Mouse (Mus musculus) neural tube, embryonic 12.5 days (tissue): Measurements from ENCODE around the gene Adgrf1. TPM values are rescaled to one million over a fixed set of nuclear protein-coding genes. Genes with fewer than 3 reads are reported as not detected.

Experiments used
- ATAC-seq: fragments of 200-750 bp; cut with Nextera tagmentation; 2 replicates; pipeline ENCODE4 v1.8.0; 2017; ENCODE audit warnings: low read depth, mild to moderate bottlenecking, moderate TSS enrichment, moderate library complexity; ENCODE audit not compliant: low FRiP score
- H3K27ac ChIP-seq: fragments of 300-500 bp; sonication (generic); 2 replicates; pipeline ENCODE4 v1.5.1; 2016
- H3K27me3 ChIP-seq: fragments of 300-500 bp; sonication (generic); replicated peaks from 2 replicates; pipeline ENCODE4 v1.6.1; 2016; ENCODE audit warnings: mild to moderate bottlenecking
- H3K36me3 ChIP-seq: fragments of 300-500 bp; sonication (generic); 2 replicates; pipeline ENCODE4 v1.6.1; 2016; ENCODE audit warnings: mild to moderate bottlenecking
- H3K4me1 ChIP-seq: fragments of 300-500 bp; sonication (generic); 2 replicates; pipeline ENCODE4 v1.6.1; 2016
- H3K4me2 ChIP-seq: fragments of 300-500 bp; sonication (generic); replicated peaks from 2 replicates; pipeline ENCODE4 v1.6.1; 2016; ENCODE audit warnings: mild to moderate bottlenecking
- H3K4me3 ChIP-seq: fragments of 300-500 bp; sonication (generic); 2 replicates; pipeline ENCODE4 v1.5.1; 2016
- H3K9ac ChIP-seq: fragments of 300-500 bp; sonication (generic); 2 replicates; pipeline ENCODE4 v1.6.1; 2016; ENCODE audit warnings: mild to moderate bottlenecking
- H3K9me3 ChIP-seq: fragments of 300-500 bp; sonication (generic); 2 replicates; pipeline ENCODE4 v1.6.1; 2016; ENCODE audit warnings: mild to moderate bottlenecking
- WGBS: fragments of 180-500 bp; shearing (Covaris S2); methylation state at CpG from one replicate; pipeline ENCODE4 v1.1.7; 2016; 5-methylcytosine and 5-hydroxymethylcytosine counted together
- polyA plus RNA-seq: library from polyadenylated mRNA; unstranded; fragments of >200 nt; fragmentation: Nextera tagmentation; extraction: Ambion mirVana; gene quantifications from 2 replicates; pipeline ENCODE4 v1.2.1, GENCODE M21; 2016

Adgrf1 gene
- polyA plus RNA-seq, 1 experiment from 2014 or later = not detected

DNA sequence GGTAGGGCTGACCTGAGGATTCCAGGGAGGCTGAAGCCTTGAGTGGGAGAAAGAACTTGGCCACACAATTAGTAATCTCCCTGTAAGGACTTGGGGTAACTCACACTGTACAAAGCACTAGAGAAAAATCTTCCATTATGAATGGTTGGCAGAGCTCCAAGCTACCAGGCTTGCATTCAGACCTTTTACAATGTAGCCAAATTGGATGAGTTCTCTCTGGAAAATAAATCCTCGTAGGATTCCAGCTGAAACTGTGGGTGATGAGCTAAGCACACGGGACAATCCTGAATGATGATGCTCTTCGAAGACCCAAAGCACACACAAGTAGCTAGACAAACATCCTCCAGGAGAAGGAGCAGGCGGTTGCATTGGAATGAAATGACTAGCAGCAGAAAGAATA is 7.1 kb downstream of the Adgrf1 start:
- no peak overlapping the region for H3K9ac ChIP-seq
- H3K4me1 ChIP-seq = no peaks in the 10 kb centered on the region
- H3K4me2 ChIP-seq = no peak overlapping the region
- H3K9me3 ChIP-seq = no peaks in the 10 kb centered on the region
- 65% methylated on average over 4 of the region's 4 CpGs for WGBS
- no peak for ATAC-seq
- no peak overlapping the region for H3K4me3 ChIP-seq
- H3K36me3 ChIP-seq = no peaks in the 10 kb centered on the region
- no peak overlapping the region for H3K27ac ChIP-seq
- H3K27me3 ChIP-seq = no peaks in the 10 kb centered on the region

GRCm38 (mm10) chr17:43279671-43280070 is 9.5 kb downstream of the Adgrf1 start:
- no peak overlapping the region for H3K9ac ChIP-seq
- H3K27me3 ChIP-seq = no peaks in the 10 kb centered on the region
- no peaks in the 10 kb centered on the region for H3K9me3 ChIP-seq
- no peak overlapping the region for H3K4me3 ChIP-seq
- H3K4me2 ChIP-seq = no peak overlapping the region
- H3K36me3 ChIP-seq = no peaks in the 10 kb centered on the region
- WGBS = 88% methylated on average over 7 of the region's 7 CpGs
- no peaks in the 10 kb centered on the region for H3K4me1 ChIP-seq
- no peak overlapping the region for H3K27ac ChIP-seq
- no peak for ATAC-seq

GRCm38 (mm10) chr17:43282353-43282752 is 12.2 kb downstream of the Adgrf1 start:
- H3K4me3 ChIP-seq = no peak overlapping the region
- WGBS = 89% methylated on average over 4 of the region's 4 CpGs
- H3K27me3 ChIP-seq = no peaks in the 10 kb centered on the region
- no peak for ATAC-seq
- no peaks in the 10 kb centered on the region for H3K4me1 ChIP-seq
- H3K27ac ChIP-seq = no peak overlapping the region
- H3K9me3 ChIP-seq = no peaks in the 10 kb centered on the region
- H3K4me2 ChIP-seq = no peak overlapping the region
- H3K36me3 ChIP-seq = no peaks in the 10 kb centered on the region
- H3K9ac ChIP-seq = no peak overlapping the region

DNA sequence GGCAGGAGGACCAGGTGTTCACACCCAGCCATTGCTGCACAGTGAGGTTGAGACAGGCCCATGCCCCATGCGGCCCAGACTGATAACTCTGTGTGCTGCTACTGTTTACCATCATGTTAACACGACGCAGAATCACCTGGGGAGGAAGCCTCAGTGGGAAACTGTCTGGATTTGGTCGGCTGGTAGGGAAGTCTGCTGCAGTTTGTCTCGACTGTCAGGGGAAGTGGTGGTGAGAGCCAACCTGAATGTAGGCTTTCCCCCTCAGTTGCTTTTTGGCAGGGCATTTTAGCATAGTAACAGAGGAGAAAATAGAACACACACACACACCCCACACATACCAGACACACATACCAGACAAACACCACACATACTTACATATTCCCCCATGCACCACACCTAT is 12.7 kb downstream of the Adgrf1 start:
- Histone ChIP-seq H3K27ac (no peak overlapping the region), H3K4me3 (no peak overlapping the region), H3K9ac (no peak overlapping the region), H3K9me3 (no peaks in the 10 kb centered on the region), H3K4me1 (no peaks in the 10 kb centered on the region), H3K36me3 (no peaks in the 10 kb centered on the region), H3K4me2 (no peak overlapping the region), H3K27me3 (no peaks in the 10 kb centered on the region)
- ATAC-seq = no peak
- 71% methylated on average over 5 of the region's 5 CpGs for WGBS

- Histone ChIP-seq H3K27me3 (no peaks in the 10 kb centered on the region), H3K36me3 (no peaks in the 10 kb centered on the region), H3K4me2 (no peak overlapping the region), H3K4me3 (no peak overlapping the region), H3K9me3 (no peaks in the 10 kb centered on the region), H3K4me1 (no peaks in the 10 kb centered on the region), H3K27ac (no peak overlapping the region), H3K9ac (no peak overlapping the region)
- WGBS = 95% methylated on average over 7 of the region's 7 CpGs
- ATAC-seq = no peak
These were observed 29.4 kb downstream of the Adgrf1 start for GRCm38 (mm10) chr17:43299515-43299914.

GRCm38 (mm10) chr17:43325986-43326671 is 56.0 kb downstream of the Adgrf1 start:
- Histone ChIP-seq H3K27ac (no peak overlapping the region), H3K4me2 (peak overlapping the region; percentile 68), H3K27me3 (no peaks in the 10 kb centered on the region), H3K4me3 (no peak overlapping the region), H3K36me3 (no peaks in the 10 kb centered on the region), H3K9ac (0 out of 2 replicates have a peak overlapping the region, but pooled peaks have one; percentile 47), H3K9me3 (peaks cover 2% of the 10 kb centered on the region; the same call in 1 of the 2 replicates), H3K4me1 (no peaks in the 10 kb centered on the region)
- ATAC-seq = peak; percentile 51; the same call in 1 of the 2 replicates
- 37% methylated on average over 7 of the region's 7 CpGs for WGBS

DNA sequence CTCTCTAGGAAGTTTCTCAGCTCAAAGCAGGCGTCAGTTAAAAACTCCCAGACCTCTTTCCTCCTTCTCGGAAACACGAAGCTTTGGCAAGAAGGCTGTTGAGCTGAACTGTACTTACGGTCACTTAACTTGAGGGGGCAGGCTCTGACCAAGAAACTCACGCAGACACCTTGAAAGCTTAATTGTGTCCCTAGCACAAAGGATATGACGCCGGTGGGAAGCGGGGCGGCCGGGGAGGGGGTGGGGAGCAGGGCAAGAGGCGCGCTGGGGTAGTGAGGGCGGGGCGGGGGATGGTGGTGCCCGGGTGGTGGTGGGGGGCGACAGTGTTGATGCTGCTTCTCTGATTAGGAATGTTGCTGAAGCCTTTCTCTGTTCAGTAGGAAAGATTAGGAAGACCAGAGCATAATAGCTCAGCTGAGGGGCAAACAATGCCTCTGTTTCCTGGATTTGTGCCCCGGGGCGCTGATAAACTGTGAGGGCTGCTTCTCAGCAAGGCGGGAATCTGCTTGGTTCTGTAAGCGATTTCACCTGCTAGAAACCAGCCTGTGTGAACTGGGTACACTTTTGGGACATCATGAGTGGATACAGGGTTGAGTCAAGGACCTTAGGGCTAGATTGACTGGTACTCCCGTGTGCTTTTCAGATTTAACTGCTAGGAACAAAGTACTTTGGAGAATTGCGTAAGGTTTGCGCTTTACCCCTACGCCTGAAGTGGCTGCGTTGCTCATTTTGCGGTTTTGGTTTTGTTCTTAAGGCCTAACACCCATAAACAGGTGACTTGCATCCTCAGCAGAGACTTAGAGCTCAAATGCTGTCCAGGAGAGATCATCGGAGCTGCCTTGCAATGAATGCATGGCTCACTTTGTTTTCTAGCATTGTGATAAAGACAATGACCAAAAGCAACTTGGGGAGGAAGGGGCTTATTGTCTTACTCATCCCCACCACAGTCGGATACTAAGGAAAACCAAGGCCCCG is 56.9 kb downstream of the Adgrf1 start:
- WGBS = 14% methylated on average over 29 of the region's 29 CpGs
- H3K9me3 ChIP-seq = peaks cover 2% of the 10 kb centered on the region; the same call in 1 of the 2 replicates
- H3K4me1 ChIP-seq = no peaks in the 10 kb centered on the region
- no peaks in the 10 kb centered on the region for H3K27me3 ChIP-seq
- peak overlapping the region; percentile 68 for H3K4me2 ChIP-seq
- H3K36me3 ChIP-seq = no peaks in the 10 kb centered on the region
- H3K4me3 ChIP-seq = peak overlapping the region; percentile 27; the same call in 1 of the 2 replicates
- peak overlapping the region; percentile 47; the same call in 1 of the 2 replicates for H3K9ac ChIP-seq
- peak; percentile 95 for ATAC-seq
- H3K27ac ChIP-seq = no peak overlapping the region

GRCm38 (mm10) chr17:43327810-43328209 is 57.7 kb downstream of the Adgrf1 start:
- no peak overlapping the region for H3K4me3 ChIP-seq
- ATAC-seq = no peak
- H3K4me2 ChIP-seq = no peak overlapping the region
- 80% methylated on average over 6 of the region's 6 CpGs for WGBS
- H3K9me3 ChIP-seq = peaks cover 2% of the 10 kb centered on the region; the same call in 1 of the 2 replicates
- H3K9ac ChIP-seq = no peak overlapping the region
- no peaks in the 10 kb centered on the region for H3K4me1 ChIP-seq
- no peak overlapping the region for H3K27ac ChIP-seq
- H3K36me3 ChIP-seq = no peaks in the 10 kb centered on the region
- H3K27me3 ChIP-seq = no peaks in the 10 kb centered on the region

DNA sequence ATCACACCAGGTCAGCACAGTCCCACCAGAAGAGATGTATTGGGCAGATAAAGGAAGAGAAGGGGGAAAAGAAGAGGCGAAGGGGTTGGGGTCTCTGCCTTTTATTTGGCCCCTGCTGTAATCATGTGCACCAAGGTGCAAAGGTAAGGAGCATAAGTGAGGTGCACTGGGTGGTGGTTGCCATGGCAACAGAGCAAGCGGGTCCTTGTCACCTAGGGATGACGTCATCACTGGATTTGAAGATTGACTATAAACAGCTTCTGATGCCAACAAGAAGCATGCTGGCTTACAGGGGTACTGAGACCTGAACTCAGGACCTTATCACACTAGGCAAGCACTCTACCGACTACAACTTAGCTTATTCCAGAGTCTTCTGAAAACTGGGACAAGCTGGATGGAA is 59.1 kb downstream of the Adgrf1 start:
- H3K9ac ChIP-seq = no peak overlapping the region
- 86% methylated on average over 4 of the region's 4 CpGs for WGBS
- no peak for ATAC-seq

GRCm38 (mm10) chr17:43329761-43330183 is 59.6 kb downstream of the Adgrf1 start:
- no peak for ATAC-seq
- Histone ChIP-seq H3K9me3 (no peaks in the 10 kb centered on the region), H3K36me3 (no peaks in the 10 kb centered on the region), H3K27ac (no peak overlapping the region), H3K4me1 (no peaks in the 10 kb centered on the region), H3K9ac (no peak overlapping the region), H3K4me2 (no peak overlapping the region), H3K4me3 (no peak overlapping the region), H3K27me3 (no peaks in the 10 kb centered on the region)
- WGBS = 89% methylated on average over 7 of the region's 7 CpGs

More for the DNA sequence above, 59.1 kb downstream of the Adgrf1 start:
- Histone ChIP-seq H3K4me3 (no peak overlapping the region), H3K9me3 (no peaks in the 10 kb centered on the region), H3K27me3 (no peaks in the 10 kb centered on the region), H3K27ac (no peak overlapping the region), H3K36me3 (no peaks in the 10 kb centered on the region), H3K4me2 (no peak overlapping the region), H3K4me1 (no peaks in the 10 kb centered on the region)

DNA sequence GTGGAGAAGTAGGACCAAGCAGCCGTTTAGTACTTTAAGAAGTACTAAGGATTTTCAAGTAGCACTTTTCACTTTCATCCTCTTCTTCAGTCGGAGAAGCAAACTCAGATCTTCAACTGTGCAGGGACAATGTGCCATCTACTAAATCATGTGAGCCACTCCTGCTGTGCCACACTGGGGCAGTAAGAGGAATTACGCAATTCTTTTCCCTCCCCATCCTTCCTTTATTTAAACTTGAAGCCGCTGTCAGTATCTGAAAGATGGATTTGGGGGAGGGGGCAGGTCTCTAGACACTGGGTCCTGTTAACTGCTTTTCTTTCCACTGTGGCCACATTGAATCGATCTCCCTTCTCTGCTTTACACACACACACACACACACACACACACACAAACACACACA is 62.6 kb downstream of the Adgrf1 start:
- Histone ChIP-seq H3K4me1 (no peaks in the 10 kb centered on the region), H3K36me3 (no peaks in the 10 kb centered on the region), H3K27me3 (no peaks in the 10 kb centered on the region), H3K4me3 (no peak overlapping the region), H3K9me3 (no peaks in the 10 kb centered on the region), H3K9ac (no peak overlapping the region), H3K27ac (no peak overlapping the region), H3K4me2 (no peak overlapping the region)
- 29% methylated on average over 5 of the region's 5 CpGs for WGBS
- 0 out of 2 replicates have a peak, but pooled peaks have one; percentile 4 for ATAC-seq

DNA sequence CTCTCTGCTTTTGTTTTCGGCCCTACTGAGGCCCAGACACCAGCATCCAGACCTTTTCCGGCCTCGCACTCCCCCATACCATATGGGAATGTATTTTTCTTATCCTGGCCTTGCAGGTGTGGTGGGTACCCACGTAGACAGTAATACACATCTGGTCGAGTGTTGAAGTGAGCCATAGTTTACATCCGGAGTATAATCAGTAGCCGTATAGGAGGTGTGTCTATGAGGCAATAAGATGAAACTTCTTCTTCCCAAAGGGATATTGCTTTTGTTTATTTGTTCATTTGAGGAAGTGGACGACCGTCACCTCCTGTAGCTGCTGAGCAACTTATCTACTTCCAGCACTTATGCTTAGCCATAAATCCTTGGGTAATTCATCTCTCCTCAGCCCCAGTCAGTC is 63.9 kb downstream of the Adgrf1 start:
- Histone ChIP-seq H3K36me3 (no peaks in the 10 kb centered on the region), H3K4me3 (no peak overlapping the region), H3K4me1 (no peaks in the 10 kb centered on the region), H3K27ac (no peak overlapping the region), H3K9ac (no peak overlapping the region), H3K27me3 (no peaks in the 10 kb centered on the region), H3K9me3 (no peaks in the 10 kb centered on the region), H3K4me2 (no peak overlapping the region)
- whole genome bisulfite sequencing = 65% methylated on average over 9 of the region's 9 CpGs
- no peak for ATAC-seq
